Mouse (Mus musculus) kidney, postnatal 0 days (tissue): ENCODE measurements at regions not wholly inside any gene's neighbourhood (a gene's known extent, or its start where the extent isn't known, plus 50 kb on each side); places are given as distances from the start of the nearest gene placed in this dataset.

ENCODE experiments used
- ATAC-seq: fragments of 200-750 bp; cut with Nextera tagmentation; replicated peaks from 2 replicates; pipeline ENCODE4 v1.8.0; 2017; ENCODE audit warnings: low read depth, moderate number of reproducible peaks, moderate TSS enrichment, moderate library complexity; ENCODE audit not compliant: low FRiP score
- DNase-seq: peaks from one replicate; pipeline ENCODE4 v3.0.0-alpha.2; 2016; ENCODE audit warnings: low spot score
- H3K27ac ChIP-seq: fragments of 300-500 bp; sonication (generic); 2 replicates; pipeline ENCODE4 v1.5.1; 2014; ENCODE audit warnings: mild to moderate bottlenecking
- H3K27me3 ChIP-seq: fragments of 300-500 bp; sonication (generic); 2 replicates; pipeline ENCODE4 v1.6.1; 2014; ENCODE audit warnings: low read length, mixed read lengths; ENCODE audit not compliant: insufficient read depth
- H3K36me3 ChIP-seq: fragments of 300-500 bp; sonication (generic); 2 replicates; pipeline ENCODE4 v1.6.1; 2014; ENCODE audit warnings: low read length, mixed read lengths; ENCODE audit not compliant: insufficient read depth
- H3K4me1 ChIP-seq: fragments of 300-500 bp; sonication (generic); replicated peaks from 2 replicates; pipeline ENCODE4 v1.6.1; 2014; ENCODE audit warnings: antibody characterized with exemption, low read length, mixed read lengths; ENCODE audit not compliant: insufficient read depth
- H3K4me2 ChIP-seq: fragments of 300-500 bp; sonication (generic); 2 replicates; pipeline ENCODE4 v1.6.1; 2014; ENCODE audit warnings: mild to moderate bottlenecking, low read length, moderate library complexity, mixed read lengths
- H3K4me3 ChIP-seq: fragments of 300-500 bp; sonication (generic); replicated peaks from 2 replicates; pipeline ENCODE4 v1.5.1; 2014; ENCODE audit warnings: low read depth, low read length
- H3K9ac ChIP-seq: fragments of 300-500 bp; sonication (generic); 2 replicates; pipeline ENCODE4 v1.6.1; 2014; ENCODE audit warnings: low read depth, low read length
- H3K9me3 ChIP-seq: fragments of 300-500 bp; sonication (generic); replicated peaks from 2 replicates; pipeline ENCODE4 v1.6.1; 2016; ENCODE audit warnings: low read length, inconsistent platforms, mixed read lengths
- CTCF ChIP-seq: IDR thresholded peaks from 2 replicates; pipeline ENCODE4 v1.5.1; 2016; ENCODE audit warnings: antibody characterized with exemption, low read depth, mild to moderate bottlenecking, moderate library complexity
- WGBS: fragments of 180-500 bp; shearing (Covaris S2); extraction: QIAGEN DNeasy Blood & Tissue Kit; methylation state at CpG from one replicate; pipeline ENCODE4 v1.1.7; 2014; 5-methylcytosine and 5-hydroxymethylcytosine counted together

DNA sequence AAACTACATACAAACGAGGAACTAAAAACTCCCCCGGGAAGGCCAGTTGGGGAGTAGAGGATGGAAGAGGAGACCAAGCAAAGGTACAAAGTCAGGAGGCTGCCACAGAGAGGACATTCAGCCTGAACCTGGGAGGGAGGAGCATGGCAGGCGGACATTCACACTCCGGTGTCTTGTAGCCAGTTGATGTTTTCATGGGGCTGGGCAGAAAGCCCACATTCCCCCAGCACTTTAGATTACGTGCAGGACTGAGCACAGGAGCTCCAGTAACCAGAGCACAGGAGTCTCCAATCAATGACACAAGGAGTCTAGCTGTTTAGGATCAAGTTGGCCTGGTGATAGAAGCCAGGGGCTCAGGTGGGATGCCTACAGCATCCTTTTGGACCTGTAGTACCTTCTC, 360.1 kb downstream of the Pdcd6ip start:
- H3K9ac ChIP-seq, result no peak overlapping the region
- no peaks in the 10 kb centered on the region for H3K27me3 ChIP-seq
- ATAC-seq (no peak), DNase-seq (no peak)
- H3K4me3 ChIP-seq, result no peak overlapping the region
- no peak overlapping the region for H3K27ac ChIP-seq
- no peaks in the 10 kb centered on the region for H3K4me1 ChIP-seq
- H3K4me2 ChIP-seq, result no peak overlapping the region
- 52% methylated on average over 5 of the region's 5 CpGs for WGBS
- TF ChIP-seq CTCF, result no peak
- H3K36me3 ChIP-seq, result no peaks in the 10 kb centered on the region
- no peaks in the 10 kb centered on the region for H3K9me3 ChIP-seq

DNA sequence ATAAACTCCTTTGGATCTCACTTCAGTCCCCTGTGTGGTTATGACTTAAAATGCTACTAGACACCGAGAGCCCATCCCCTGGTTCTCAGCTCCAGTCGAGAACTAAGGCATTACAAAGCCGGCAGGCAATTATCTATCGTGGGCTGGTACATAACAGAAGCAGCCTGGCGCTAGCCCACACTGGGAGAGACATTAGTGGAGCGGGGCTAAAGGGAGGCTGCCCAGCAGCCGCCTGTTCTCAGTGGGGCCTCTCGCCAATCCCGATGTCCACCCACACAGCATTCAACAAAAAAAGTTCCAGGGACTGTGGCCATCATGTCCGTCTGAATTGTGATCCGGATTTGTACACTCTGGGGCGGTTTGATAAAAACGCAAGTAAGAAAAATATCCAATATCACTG, 361.5 kb downstream of the Pdcd6ip start:
- Histone ChIP-seq H3K4me3 (no peak overlapping the region), H3K36me3 (no peaks in the 10 kb centered on the region), H3K9ac (no peak overlapping the region), H3K4me1 (no peaks in the 10 kb centered on the region), H3K27ac (no peak overlapping the region), H3K4me2 (no peak overlapping the region), H3K9me3 (no peaks in the 10 kb centered on the region), H3K27me3 (no peaks in the 10 kb centered on the region)
- ATAC-seq (no peak), DNase-seq (no peak)
- no peak for TF ChIP-seq CTCF
- 77% methylated on average over 13 of the region's 13 CpGs for WGBS

DNA sequence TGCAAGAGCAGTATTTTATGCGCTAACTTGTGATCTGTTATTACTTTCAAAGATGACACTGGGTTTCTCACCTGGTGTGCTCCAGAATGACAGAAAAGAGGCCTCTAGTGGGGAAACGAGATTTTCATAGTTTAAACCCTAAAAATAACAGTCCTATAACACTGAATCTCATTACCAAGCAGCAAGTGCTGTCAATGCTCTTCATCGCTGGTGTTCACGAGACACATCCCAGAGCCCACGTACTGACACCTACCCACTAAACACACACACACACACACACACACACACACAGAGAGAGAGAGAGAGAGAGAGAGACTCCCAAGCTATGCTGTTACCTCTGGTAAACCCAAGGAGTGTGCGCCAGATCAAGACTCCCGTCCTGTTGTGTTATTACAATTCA, 365.9 kb downstream of the Pdcd6ip start:
- no peaks in the 10 kb centered on the region for H3K27me3 ChIP-seq
- 63% methylated on average over 7 of the region's 7 CpGs for WGBS
- H3K4me2 ChIP-seq, result no peak overlapping the region
- H3K36me3 ChIP-seq, result no peaks in the 10 kb centered on the region
- no peak overlapping the region for H3K4me3 ChIP-seq
- H3K9ac ChIP-seq, result no peak overlapping the region
- no peaks in the 10 kb centered on the region for H3K9me3 ChIP-seq
- H3K4me1 ChIP-seq, result no peaks in the 10 kb centered on the region
- DNase-seq (no peak), ATAC-seq (no peak)
- no peak overlapping the region for H3K27ac ChIP-seq
- no peak for TF ChIP-seq CTCF

- Histone ChIP-seq H3K4me3 (no peak overlapping the region), H3K9me3 (no peaks in the 10 kb centered on the region), H3K36me3 (no peaks in the 10 kb centered on the region), H3K4me1 (no peaks in the 10 kb centered on the region), H3K9ac (no peak overlapping the region), H3K4me2 (no peak overlapping the region), H3K27me3 (no peaks in the 10 kb centered on the region), H3K27ac (no peak overlapping the region)
- DNase-seq (peak; percentile 10), ATAC-seq (0 out of 2 replicates have a peak, but pooled peaks have one; percentile 36)
- no peak for TF ChIP-seq CTCF
- WGBS, result 43% methylated on average over 6 of the region's 6 CpGs
Measured at GRCm38 (mm10) chr9:113340838-113341237, 367.2 kb downstream of the Pdcd6ip start.

DNA sequence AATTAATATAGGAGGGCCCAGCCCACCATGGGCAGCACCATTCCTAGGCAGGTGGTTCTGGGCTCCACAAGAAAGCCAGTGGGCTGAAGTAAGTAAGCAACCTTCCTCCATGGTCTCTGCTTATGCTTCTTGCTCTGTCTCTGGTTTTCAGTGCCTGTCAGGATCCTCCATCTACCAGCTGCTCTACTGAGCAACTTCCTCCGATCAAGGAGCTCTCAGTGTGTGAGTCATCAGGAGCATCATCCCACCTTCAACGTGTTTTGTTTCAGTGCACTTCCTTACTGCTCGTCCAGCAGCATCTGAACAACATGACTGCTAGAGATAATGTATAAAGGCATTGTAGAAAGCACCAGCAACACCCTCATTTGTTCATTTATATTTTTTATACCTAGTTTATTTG, 368.0 kb downstream of the Pdcd6ip start:
- 66% methylated on average over 3 of the region's 3 CpGs for WGBS
- ATAC-seq (no peak), DNase-seq (no peak)

GRCm38 (mm10) chr9:113324489-113324888, 383.6 kb downstream of the Pdcd6ip start:
- Histone ChIP-seq H3K4me3 (no peak overlapping the region), H3K36me3 (no peaks in the 10 kb centered on the region), H3K4me1 (no peaks in the 10 kb centered on the region), H3K27ac (no peak overlapping the region), H3K9me3 (no peaks in the 10 kb centered on the region), H3K27me3 (no peaks in the 10 kb centered on the region), H3K9ac (no peak overlapping the region), H3K4me2 (no peak overlapping the region)
- TF ChIP-seq CTCF, result no peak
- ATAC-seq (no peak), DNase-seq (no peak)
- WGBS, result 68% methylated on average over 3 of the region's 3 CpGs

More for the DNA sequence above, 368.0 kb downstream of the Pdcd6ip start:
- H3K27me3 ChIP-seq, result no peaks in the 10 kb centered on the region
- no peaks in the 10 kb centered on the region for H3K36me3 ChIP-seq
- H3K4me2 ChIP-seq, result no peak overlapping the region
- no peak overlapping the region for H3K9ac ChIP-seq
- no peaks in the 10 kb centered on the region for H3K4me1 ChIP-seq
- no peak overlapping the region for H3K27ac ChIP-seq
- TF ChIP-seq CTCF, result no peak
- H3K4me3 ChIP-seq, result no peak overlapping the region
- H3K9me3 ChIP-seq, result no peaks in the 10 kb centered on the region
